Mouse (Mus musculus) hindbrain, embryonic 11.5 days (tissue): Measurements from ENCODE around the gene Ndufa4l2. TPM values are rescaled to one million over a fixed set of nuclear protein-coding genes. Genes with fewer than 3 reads are reported as not detected.

Source experiments
- ATAC-seq: fragments of 200-750 bp; cut with Nextera tagmentation; 2 replicates; pipeline ENCODE4 v1.8.0; 2017; ENCODE audit warnings: mild to moderate bottlenecking, moderate TSS enrichment, moderate library complexity; ENCODE audit not compliant: low FRiP score
- DNase-seq: peaks from one replicate; pipeline ENCODE4 v3.0.0-alpha.2; 2015; ENCODE audit warnings: low spot score
- H3K27ac ChIP-seq: fragments of 300-500 bp; sonication (generic); 2 replicates; pipeline ENCODE4 v1.5.1; 2014; ENCODE audit warnings: mild to moderate bottlenecking, low read depth, low read length
- H3K27me3 ChIP-seq: fragments of 300-500 bp; sonication (generic); 2 replicates; pipeline ENCODE4 v1.6.1; 2014; ENCODE audit warnings: mild to moderate bottlenecking, low read length, moderate library complexity, mixed read lengths; ENCODE audit not compliant: control insufficient read depth, insufficient read depth
- H3K36me3 ChIP-seq: fragments of 300-500 bp; sonication (generic); 2 replicates; pipeline ENCODE4 v1.6.1; 2014; ENCODE audit warnings: mild to moderate bottlenecking, low read length, moderate library complexity, mixed read lengths; ENCODE audit not compliant: control insufficient read depth, insufficient read depth
- H3K4me1 ChIP-seq: fragments of 300-500 bp; sonication (generic); replicated peaks from 2 replicates; pipeline ENCODE4 v1.6.1; 2014; ENCODE audit warnings: low read length, mixed read lengths; ENCODE audit not compliant: control insufficient read depth, insufficient read depth
- H3K4me2 ChIP-seq: fragments of 300-500 bp; sonication (generic); replicated peaks from 2 replicates; pipeline ENCODE4 v1.6.1; 2014; ENCODE audit warnings: mild to moderate bottlenecking, low read depth, low read length
- H3K4me3 ChIP-seq: fragments of 300-500 bp; sonication (generic); 2 replicates; pipeline ENCODE4 v1.5.1; 2014; ENCODE audit warnings: low read depth, low read length
- H3K9ac ChIP-seq: fragments of 300-500 bp; sonication (generic); 2 replicates; pipeline ENCODE4 v1.6.1; 2014; ENCODE audit warnings: low read depth, low read length
- H3K9me3 ChIP-seq: fragments of 300-500 bp; sonication (generic); 2 replicates; pipeline ENCODE4 v1.6.1; 2016; ENCODE audit warnings: low read length; ENCODE audit not compliant: control insufficient read depth
- WGBS: fragments of 180-500 bp; shearing (Covaris S2); extraction: QIAGEN DNeasy Blood & Tissue Kit; methylation state at CpG from one replicate; pipeline ENCODE4 v1.1.7; 2014; 5-methylcytosine and 5-hydroxymethylcytosine counted together
- polyA plus RNA-seq: library from polyadenylated mRNA; unstranded; fragments of >200 nt; fragmentation: Nextera tagmentation; extraction: Ambion mirVana; gene quantifications from 2 replicates; pipeline ENCODE4 v1.2.1, GENCODE M21; 2014

Gene Ndufa4l2
- polyA plus RNA-seq, 1 experiment from 2014 or later = 6.5 TPM

- WGBS = 93% methylated on average over 25 of the region's 26 CpGs
These were observed 4.4 kb downstream of the Ndufa4l2 start for GRCm38 (mm10) chr10:127519041-127519701.

GRCm38 (mm10) chr10:127519903-127520713, 5.3 kb downstream of the Ndufa4l2 start:
- Histone ChIP-seq H3K9ac (no peak overlapping the region), H3K27me3 (peaks cover 25% of the 10 kb centered on the region), H3K4me2 (no peak overlapping the region), H3K27ac (no peak overlapping the region), H3K4me3 (no peak overlapping the region), H3K36me3 (peaks cover 3% of the 10 kb centered on the region; the same call in 1 of the 2 replicates), H3K4me1 (peaks cover 24% of the 10 kb centered on the region), H3K9me3 (no peaks in the 10 kb centered on the region)
- ATAC-seq (no peak), DNase-seq (no peak)
- 95% methylated on average over 37 of the region's 37 CpGs for WGBS

More at GRCm38 (mm10) chr10:127519041-127519701, 4.4 kb downstream of the Ndufa4l2 start:
- Histone ChIP-seq H3K4me1 (peaks cover 27% of the 10 kb centered on the region), H3K4me2 (no peak overlapping the region), H3K9me3 (no peaks in the 10 kb centered on the region), H3K27ac (no peak overlapping the region), H3K27me3 (peaks cover 25% of the 10 kb centered on the region), H3K9ac (no peak overlapping the region), H3K4me3 (no peak overlapping the region), H3K36me3 (peaks cover 3% of the 10 kb centered on the region; the same call in 1 of the 2 replicates)
- ATAC-seq (no peak), DNase-seq (no peak)

- Histone ChIP-seq H3K9ac (0 out of 2 replicates have a peak overlapping the region, but pooled peaks have one; percentile 42), H3K4me1 (peaks cover 27% of the 10 kb centered on the region), H3K4me3 (no peak overlapping the region; the same call in 1 of the 2 replicates), H3K4me2 (peak overlapping the region; percentile 80), H3K9me3 (no peaks in the 10 kb centered on the region), H3K27me3 (peaks cover 29% of the 10 kb centered on the region), H3K27ac (no peak overlapping the region), H3K36me3 (peaks cover 3% of the 10 kb centered on the region; the same call in 1 of the 2 replicates)
- 77% methylated on average over 20 of the region's 20 CpGs for WGBS
- ATAC-seq = no peak
- DNase-seq = no peak
These were observed 6.1 kb downstream of the Ndufa4l2 start for GRCm38 (mm10) chr10:127520714-127521357.

GRCm38 (mm10) chr10:127521611-127522080, 6.9 kb downstream of the Ndufa4l2 start:
- no peak overlapping the region for H3K27ac ChIP-seq
- peak overlapping the region; percentile 42; the same call in 1 of the 2 replicates for H3K9ac ChIP-seq
- peak overlapping the region; percentile 80 for H3K4me2 ChIP-seq
- H3K27me3 ChIP-seq = peaks cover 35% of the 10 kb centered on the region
- peaks cover 26% of the 10 kb centered on the region for H3K4me1 ChIP-seq
- ATAC-seq = no peak
- no peaks in the 10 kb centered on the region for H3K9me3 ChIP-seq
- no peak for DNase-seq
- WGBS = 9% methylated on average over 12 of the region's 12 CpGs
- peak overlapping the region; percentile 47 for H3K4me3 ChIP-seq
- peaks cover 3% of the 10 kb centered on the region; the same call in 1 of the 2 replicates for H3K36me3 ChIP-seq

- peak within 1 kb of the TSS; percentile 47 for H3K4me3 ChIP-seq
- peak within 1 kb of the TSS; percentile 80 for H3K4me2 ChIP-seq
- peaks cover 38% of the 10 kb centered on the region for H3K27me3 ChIP-seq
- ATAC-seq (peak; percentile 59), DNase-seq (peak; percentile 95)
- peak within 1 kb of the TSS; percentile 42 for H3K9ac ChIP-seq
- WGBS = under 1% methylated on average over 21 of the region's 21 CpGs
- no peaks in the 10 kb centered on the region for H3K9me3 ChIP-seq
- H3K27ac ChIP-seq = no peak within 1 kb of the TSS
- H3K36me3 ChIP-seq = peaks cover 3% of the 10 kb centered on the region; the same call in 1 of the 2 replicates
- peaks cover 25% of the 10 kb centered on the region for H3K4me1 ChIP-seq
These were observed 7.4 kb downstream of the Ndufa4l2 start, which contains the start of gene Shmt2 for GRCm38 (mm10) chr10:127522088-127522581. Gene Shmt2 (minus strand): TSS chr10:127522444.

GRCm38 (mm10) chr10:127524646-127525255, 10.0 kb downstream of the Ndufa4l2 start:
- H3K4me1 ChIP-seq = peaks cover 27% of the 10 kb centered on the region
- H3K4me2 ChIP-seq = 0 out of 2 replicates have a peak overlapping the region, but pooled peaks have one; percentile 8
- H3K27ac ChIP-seq = peak overlapping the region; percentile 6
- WGBS = 1% methylated on average over 19 of the region's 23 CpGs
- no peaks in the 10 kb centered on the region for H3K36me3 ChIP-seq
- H3K9ac ChIP-seq = no peak overlapping the region
- DNase-seq (peak; percentile 55), ATAC-seq (no peak)
- H3K9me3 ChIP-seq = no peaks in the 10 kb centered on the region
- H3K27me3 ChIP-seq = peaks cover 59% of the 10 kb centered on the region
- no peak overlapping the region for H3K4me3 ChIP-seq

- H3K36me3 ChIP-seq = no peaks in the 10 kb centered on the region
- H3K4me2 ChIP-seq = peak overlapping the region; percentile 35
- H3K9ac ChIP-seq = peak overlapping the region; percentile 37
- H3K9me3 ChIP-seq = no peaks in the 10 kb centered on the region
- ATAC-seq = no peak
- peak overlapping the region; percentile 21 for H3K4me3 ChIP-seq
- WGBS = 2% methylated on average over 26 of the region's 26 CpGs
- peaks cover 72% of the 10 kb centered on the region for H3K27me3 ChIP-seq
- DNase-seq = peak; percentile 38
- H3K4me1 ChIP-seq = peaks cover 26% of the 10 kb centered on the region
- peak overlapping the region; percentile 36; the same call in 1 of the 2 replicates for H3K27ac ChIP-seq
These were observed 11.3 kb downstream of the Ndufa4l2 start for GRCm38 (mm10) chr10:127526048-127526447.

GRCm38 (mm10) chr10:127526681-127527080, 11.9 kb downstream of the Ndufa4l2 start:
- Histone ChIP-seq H3K9me3 (no peaks in the 10 kb centered on the region), H3K9ac (peak overlapping the region; percentile 37; the same call in 1 of the 2 replicates), H3K4me2 (peak overlapping the region; percentile 35), H3K27me3 (peaks cover 78% of the 10 kb centered on the region), H3K36me3 (no peaks in the 10 kb centered on the region), H3K4me1 (peaks cover 21% of the 10 kb centered on the region), H3K4me3 (peak overlapping the region; percentile 21), H3K27ac (peak overlapping the region; percentile 90)
- DNase-seq = peak; percentile 80
- under 1% methylated on average over 26 of the region's 26 CpGs for WGBS
- no peak for ATAC-seq
